Mouse (Mus musculus) layer of hippocampus, postnatal 25 days (tissue): ENCODE results near the gene Fgf3. TPM values are rescaled to one million over a fixed set of nuclear protein-coding genes. Genes with fewer than 3 reads are reported as not detected.
"Not testable (repeated sequence)": the region's sequence is repeated elsewhere in the genome, so short reads cannot be mapped to it uniquely, and the experiment has no call there.

Experiments
- DNase-seq, 2 experiments: peaks; one replicate each; pipeline ENCODE4 v3.0.0; 2022; ENCODE audit warnings: mixed read lengths in 2 of 2, low spot score in 1 of 2; ENCODE audit errors: extremely low spot score in 1 of 2
- total RNA-seq, 2 experiments: library from RNA; stranded (reverse); gene quantifications; 2 replicates each; pipeline ENCODE4 v1.2.3; 2021

Fgf3 gene
- total RNA-seq, 2 experiments from 2014 or later = not detected

- DNase-seq = no peak
These were observed 19.3 kb downstream of the Fgf3 start for GRCm38 (mm10) chr7:144857158-144857557.

DNA sequence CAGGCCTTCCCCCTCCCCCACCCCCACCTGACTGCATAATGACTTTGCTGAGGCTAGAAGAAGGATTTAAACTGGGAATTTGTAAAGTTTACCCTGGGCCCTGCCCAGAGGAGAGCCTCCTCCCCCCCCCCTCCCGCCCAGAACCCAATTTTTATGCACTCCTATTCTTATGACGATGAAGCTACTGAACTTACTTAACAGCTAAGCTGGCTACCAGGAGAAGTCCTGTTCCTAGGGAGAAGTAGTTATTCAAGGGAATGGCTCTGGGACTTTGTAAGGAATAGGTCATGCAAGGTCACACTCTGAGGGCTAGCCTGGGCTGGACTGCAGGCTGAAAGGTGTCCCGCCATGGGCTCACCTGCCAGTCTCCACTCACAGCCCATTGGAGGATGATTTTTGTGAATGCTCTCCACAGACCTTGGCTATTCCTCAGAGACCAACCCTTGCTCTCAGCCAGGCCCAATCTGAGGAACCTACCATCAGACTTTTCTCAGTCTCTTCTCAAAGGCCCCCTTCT, 20.0 kb downstream of the Fgf3 start:
- DNase-seq = no peak

GRCm38 (mm10) chr7:144858702-144859101, 20.8 kb downstream of the Fgf3 start:
- no peak for DNase-seq

- no peak for DNase-seq
These were observed 23.3 kb downstream of the Fgf3 start for GRCm38 (mm10) chr7:144861056-144861768.

DNA sequence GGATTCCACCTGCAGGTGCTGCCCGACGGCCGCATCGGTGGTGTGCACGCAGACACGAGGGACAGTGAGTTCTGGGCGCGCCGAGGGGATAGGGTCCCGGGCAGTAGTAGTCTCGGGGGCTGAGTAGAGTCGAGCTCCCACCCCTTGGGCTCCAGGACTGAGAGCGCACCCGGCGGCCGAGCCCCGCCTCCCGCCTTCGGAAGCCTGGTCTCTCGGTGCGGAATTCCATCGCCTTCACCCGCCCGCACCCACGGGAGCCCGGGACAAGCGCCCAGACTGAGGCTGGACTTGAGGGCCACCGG, 23.8 kb downstream of the Fgf3 start:
- no peak for DNase-seq

- DNase-seq = no peak
These were observed 24.2 kb downstream of the Fgf3 start for GRCm38 (mm10) chr7:144862126-144862525.

DNA sequence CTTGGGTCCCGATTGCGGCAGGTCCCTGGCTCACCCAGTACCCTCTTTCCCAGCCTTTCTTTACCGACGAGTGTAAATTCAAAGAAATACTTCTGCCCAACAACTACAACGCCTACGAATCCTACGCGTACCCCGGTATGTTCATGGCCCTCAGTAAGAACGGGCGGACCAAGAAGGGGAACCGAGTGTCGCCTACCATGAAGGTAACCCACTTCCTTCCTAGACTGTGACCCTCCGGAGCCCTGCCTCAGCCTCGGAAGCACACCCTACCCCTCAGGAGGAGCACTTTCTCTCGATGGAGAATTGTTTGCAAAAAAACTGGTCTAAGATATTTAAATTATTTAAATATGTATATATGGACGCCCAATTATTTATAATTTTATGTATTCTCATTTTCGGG, 24.8 kb downstream of the Fgf3 start:
- DNase-seq = no peak

DNA sequence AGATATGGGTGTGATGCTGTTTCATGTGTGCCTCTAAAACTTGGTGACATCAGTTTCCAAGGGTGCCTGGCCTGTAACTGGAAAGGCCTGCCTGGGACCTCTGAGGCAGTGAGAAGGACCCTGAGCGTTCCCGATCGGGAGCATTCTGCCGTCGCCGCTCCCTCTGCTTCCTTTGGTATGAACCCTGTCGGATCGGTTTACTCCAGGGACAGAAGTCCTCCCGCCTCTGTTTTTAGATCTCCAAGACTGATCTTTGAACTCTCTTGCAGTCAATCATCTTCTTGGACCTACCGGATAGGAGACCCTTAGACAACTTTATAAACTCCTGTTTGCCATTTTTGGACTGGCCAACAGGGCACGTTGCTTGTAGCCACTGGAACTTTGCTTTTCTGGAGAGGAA, 25.3 kb downstream of the Fgf3 start:
- no peak for DNase-seq

GRCm38 (mm10) chr7:144864160-144864670, 26.3 kb downstream of the Fgf3 start:
- DNase-seq = no peak

DNA sequence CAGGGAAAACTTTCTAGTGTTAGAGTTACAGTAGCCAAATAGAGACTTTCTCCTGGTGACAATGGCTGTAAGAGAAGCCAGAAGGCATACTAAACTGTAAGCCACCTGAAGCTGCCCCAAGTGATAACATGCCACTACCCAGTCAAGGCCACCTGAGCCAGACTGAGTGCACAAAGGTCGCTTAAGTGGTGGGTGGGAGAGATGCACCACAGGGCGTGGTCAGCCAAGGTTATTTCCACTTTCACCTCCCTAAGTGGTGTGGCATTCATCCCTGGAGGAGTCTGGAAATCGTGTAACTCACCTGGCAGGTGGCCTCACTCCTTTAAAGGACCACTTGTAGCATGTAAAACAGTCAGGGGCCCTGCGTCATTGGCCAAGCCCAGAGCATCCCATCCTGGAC, 29.3 kb downstream of the Fgf3 start:
- no peak for DNase-seq

GRCm38 (mm10) chr7:144867602-144868001, 29.7 kb downstream of the Fgf3 start:
- DNase-seq = no peak

GRCm38 (mm10) chr7:144872420-144872819, 34.5 kb downstream of the Fgf3 start:
- no peak for DNase-seq

GRCm38 (mm10) chr7:144873160-144873559, 35.3 kb downstream of the Fgf3 start:
- no peak for DNase-seq

DNA sequence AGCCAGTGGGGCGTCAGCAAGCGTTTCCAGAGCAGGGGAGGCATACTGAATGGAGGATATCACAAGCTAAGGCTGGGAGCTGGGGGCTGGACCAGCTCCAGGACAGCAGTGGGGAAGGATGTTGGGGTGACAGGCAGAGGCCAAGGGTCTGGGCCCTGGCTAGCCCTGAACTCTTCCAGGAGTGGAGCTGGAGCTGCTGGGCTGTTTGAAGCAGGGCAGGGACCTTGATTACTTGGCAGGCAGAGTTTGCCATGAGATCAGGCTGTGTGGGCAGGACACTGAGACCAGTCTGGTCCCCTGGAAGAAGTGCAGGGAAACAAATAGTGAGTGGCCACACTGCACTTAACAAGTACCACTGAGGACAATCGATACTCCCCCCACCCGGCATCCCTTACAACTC, 36.3 kb downstream of the Fgf3 start:
- no peak for DNase-seq

DNA sequence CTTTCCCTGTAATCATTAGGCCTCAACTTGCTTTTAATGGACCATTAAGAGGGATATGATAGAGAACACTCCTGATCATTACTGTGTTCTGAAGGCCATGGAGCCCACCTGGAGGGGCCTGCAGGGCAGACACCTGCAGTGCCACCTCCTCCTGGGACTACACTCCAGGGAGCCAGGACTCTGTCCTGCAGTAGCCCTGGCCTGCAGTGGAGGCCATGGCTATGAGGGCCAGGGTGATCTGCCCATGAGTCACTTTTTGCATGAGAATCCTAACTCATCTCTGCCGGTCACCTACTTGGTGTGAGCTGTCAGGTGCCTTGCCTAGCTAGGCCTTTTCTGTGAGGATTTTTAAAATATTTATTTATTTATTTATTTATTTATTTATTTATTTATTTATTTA, 40.5 kb downstream of the Fgf3 start:
- DNase-seq = no peak

DNA sequence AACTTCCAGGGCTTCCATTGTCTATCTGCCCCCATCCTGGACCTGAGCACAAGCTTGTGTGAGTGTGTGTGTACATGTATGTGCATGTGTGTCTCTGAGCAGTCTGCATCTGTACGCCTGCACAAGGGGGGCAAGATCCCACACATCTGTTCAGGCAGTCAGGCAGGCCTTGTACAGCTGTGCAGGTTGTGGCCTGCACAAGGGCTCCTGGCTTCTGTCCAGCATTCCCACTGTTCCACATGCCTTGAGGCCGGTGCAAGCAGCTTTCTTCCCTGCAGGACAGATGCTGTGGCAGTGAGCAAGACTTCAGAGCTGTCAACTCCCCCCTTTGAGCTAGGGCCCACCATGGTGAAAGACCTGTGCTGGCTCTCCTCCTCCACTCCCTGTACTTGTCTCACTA, 45.2 kb downstream of the Fgf3 start:
- DNase-seq = no peak

DNA sequence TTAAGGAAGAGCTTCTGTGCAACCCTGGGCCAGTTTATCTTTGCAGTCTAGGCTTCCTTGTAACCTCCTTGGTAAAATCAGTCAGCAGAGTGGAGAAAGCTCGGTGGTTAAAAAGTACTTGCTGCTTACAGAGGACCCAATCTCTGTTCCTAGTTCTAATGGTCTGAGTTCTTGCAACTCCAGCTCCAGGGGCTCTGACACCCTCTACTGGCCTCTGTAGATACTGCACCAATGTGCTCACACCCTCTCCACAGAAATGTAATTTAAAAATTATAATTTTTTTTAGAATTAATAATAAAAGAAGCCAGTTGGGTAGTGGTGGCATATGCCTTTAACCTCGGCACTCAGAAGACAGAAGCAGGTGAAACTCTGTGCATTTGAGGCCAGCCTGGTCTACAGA, 49.8 kb downstream of the Fgf3 start:
- no peak for DNase-seq

GRCm38 (mm10) chr7:144888564-144889299, 50.8 kb downstream of the Fgf3 start:
- no peak for DNase-seq

GRCm38 (mm10) chr7:144890661-144891060, 52.8 kb downstream of the Fgf3 start:
- not testable (repeated sequence) for DNase-seq

DNA sequence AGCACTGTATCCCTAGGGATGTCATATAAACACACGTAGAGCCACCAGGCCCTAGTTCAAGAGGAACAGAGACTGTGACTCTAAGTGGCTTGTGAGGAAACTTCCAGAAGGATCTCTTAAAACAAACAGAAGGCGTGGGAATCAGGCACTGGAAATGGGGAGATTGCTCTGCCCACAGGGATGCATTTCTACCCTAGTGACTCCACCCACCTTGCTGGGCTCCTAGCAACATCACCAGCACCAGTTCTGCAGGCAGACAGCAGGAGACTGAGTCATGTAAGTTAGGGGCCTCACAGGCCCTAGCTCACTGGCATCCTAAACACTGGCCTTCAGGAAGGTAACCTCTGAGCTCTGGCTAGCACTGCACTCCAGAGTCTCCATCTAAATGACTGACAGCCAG, 54.0 kb downstream of the Fgf3 start:
- no peak for DNase-seq

DNA sequence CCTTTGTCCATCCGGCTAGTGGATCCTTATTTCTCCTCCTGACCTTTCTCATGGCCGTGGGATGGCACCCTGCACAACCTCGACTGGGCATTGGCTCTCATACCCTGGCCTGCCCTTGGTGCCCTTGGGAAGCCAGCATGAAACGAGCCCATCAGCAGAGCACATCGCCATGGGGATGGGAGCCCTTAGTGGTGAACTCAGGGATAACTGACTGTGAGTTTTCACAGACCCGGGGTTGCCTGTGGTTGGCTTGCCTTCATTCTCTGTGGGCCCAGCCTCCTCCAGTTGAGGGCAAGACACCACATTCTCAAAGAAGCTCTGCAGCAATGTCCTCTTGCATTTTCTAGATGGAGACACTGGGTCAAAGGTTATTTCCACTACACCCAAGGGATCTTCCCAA, 54.4 kb downstream of the Fgf3 start:
- DNase-seq = no peak
